Mouse (Mus musculus): ENCODE results near the gene Actg2. TPM values are rescaled to one million over a fixed set of nuclear protein-coding genes. Genes with fewer than 3 reads are reported as not detected.

The Actg2 gene
- polyA plus RNA-seq, 1 experiment from 2014 or later: 1.1 TPM

GRCm38 (mm10) chr6:83507168-83507546, 28.9 kb downstream of the Actg2 start:
- ATAC-seq (replicated peaks): no peak; the same call in 1 of the 2 replicates
- Histone ChIP-seq H3K4me3 (peak overlapping the region; percentile 92), H3K4me2 (replicated peaks) (peak overlapping the region; percentile 74), H3K4me1 (peaks cover 17% of the 10 kb centered on the region), H3K36me3 (no peaks in the 10 kb centered on the region), H3K9ac (replicated peaks) (peak overlapping the region; percentile 44), H3K27ac (replicated peaks) (peak overlapping the region; percentile 97), H3K9me3 (no peaks in the 10 kb centered on the region), H3K27me3 (no peaks in the 10 kb centered on the region)
- WGBS: 27% methylated on average over 6 of the region's 6 CpGs

DNA sequence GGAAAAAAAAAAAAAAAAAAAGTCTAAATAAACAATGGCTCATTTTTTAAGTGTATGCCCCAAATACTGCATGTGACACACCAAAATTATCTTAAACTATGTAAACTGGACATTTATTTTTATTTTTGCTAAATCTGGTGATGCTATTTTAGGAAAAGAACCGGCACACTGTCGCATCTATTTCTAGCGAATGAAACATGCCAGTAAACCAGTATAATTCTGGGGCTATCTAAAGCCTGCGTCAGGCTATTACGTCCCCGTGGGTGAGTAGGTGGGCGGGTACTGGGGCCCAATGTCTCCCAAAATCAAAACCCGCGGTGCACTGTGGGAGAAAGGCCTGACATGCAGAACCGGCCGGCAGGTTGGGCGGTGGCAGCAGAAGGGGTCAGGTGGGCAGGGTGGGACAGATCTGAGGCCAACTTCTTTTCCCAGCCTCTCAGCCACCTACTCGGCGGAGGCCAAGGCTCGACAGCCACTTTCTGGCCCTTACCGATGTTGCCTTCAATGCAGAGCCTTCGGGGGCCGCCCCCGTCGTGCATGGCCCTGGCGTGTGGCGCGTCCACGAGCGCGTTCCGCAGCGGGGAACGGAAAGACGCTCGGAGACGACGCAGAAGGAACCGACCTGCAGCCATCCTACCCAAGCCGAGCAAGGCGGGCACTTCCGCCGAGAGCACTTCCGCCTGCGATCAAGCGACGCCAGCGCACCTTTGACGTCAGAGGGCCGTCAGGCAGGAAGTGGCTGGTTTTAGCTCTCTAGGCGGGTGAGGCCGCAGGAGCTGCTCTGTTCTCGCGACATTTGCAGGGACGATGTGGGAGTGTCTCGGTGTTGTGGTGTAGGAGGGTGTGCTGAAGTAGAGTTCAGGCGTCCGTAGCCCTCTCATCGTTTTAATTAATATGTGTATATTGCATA, 29.6 kb downstream of the Actg2 start, which contains the start of gene Dguok:
Gene Dguok, minus strand, starts transcription at position 712 of the 910 bp plus-strand sequence.
- no peaks in the 10 kb centered on the region for H3K36me3 ChIP-seq
- no peaks in the 10 kb centered on the region for H3K9me3 ChIP-seq
- WGBS: under 1% methylated on average over 54 of the region's 54 CpGs
- ATAC-seq (replicated peaks): peak; percentile 100
- H3K4me1 ChIP-seq: peaks cover 17% of the 10 kb centered on the region
- no peaks in the 10 kb centered on the region for H3K27me3 ChIP-seq
- peak within 1 kb of the TSS; percentile 97 for H3K27ac ChIP-seq (replicated peaks)
- peak within 1 kb of the TSS; percentile 89 for H3K9ac ChIP-seq (replicated peaks)
- peak within 1 kb of the TSS; percentile 74 for H3K4me2 ChIP-seq (replicated peaks)
- H3K4me3 ChIP-seq: peak within 1 kb of the TSS; percentile 92

DNA sequence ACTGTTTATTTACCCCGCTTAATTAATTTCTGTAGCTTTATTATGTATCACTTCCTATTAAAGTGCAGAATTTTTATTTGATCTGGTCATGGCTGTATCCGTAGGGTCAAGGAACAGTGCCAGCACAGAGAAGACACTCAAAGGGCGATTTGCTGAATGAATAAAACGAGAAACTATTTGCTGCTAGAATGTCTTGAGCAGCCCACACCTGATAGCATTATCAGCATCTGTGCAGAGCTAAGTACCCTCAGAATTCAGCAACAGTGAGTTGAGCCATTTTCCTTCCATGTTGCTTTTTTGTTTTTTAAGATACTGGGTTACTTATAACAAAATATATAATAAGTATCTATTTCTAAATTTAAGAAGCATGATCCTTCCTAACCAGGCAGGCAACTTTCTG, 30.5 kb downstream of the Actg2 start:
- Histone ChIP-seq H3K9ac (replicated peaks) (peak overlapping the region; percentile 89), H3K27ac (replicated peaks) (peak overlapping the region; percentile 97; the same call in 1 of the 2 replicates), H3K9me3 (no peaks in the 10 kb centered on the region), H3K4me3 (peak overlapping the region; percentile 92; the same call in 1 of the 2 replicates), H3K4me1 (peaks cover 17% of the 10 kb centered on the region), H3K27me3 (no peaks in the 10 kb centered on the region), H3K4me2 (replicated peaks) (peak overlapping the region; percentile 74; the same call in 1 of the 2 replicates), H3K36me3 (no peaks in the 10 kb centered on the region)
- 92% methylated on average over 4 of the region's 4 CpGs for WGBS
- ATAC-seq (replicated peaks): no peak

GRCm38 (mm10) chr6:83503361-83503760, 32.7 kb downstream of the Actg2 start:
- Histone ChIP-seq H3K27ac (replicated peaks) (no peak overlapping the region), H3K27me3 (no peaks in the 10 kb centered on the region), H3K4me2 (replicated peaks) (no peak overlapping the region), H3K4me1 (peaks cover 17% of the 10 kb centered on the region), H3K9me3 (no peaks in the 10 kb centered on the region), H3K4me3 (no peak overlapping the region), H3K9ac (replicated peaks) (no peak overlapping the region), H3K36me3 (peaks cover 5% of the 10 kb centered on the region; the same call in 1 of the 2 replicates)
- WGBS: 90% methylated on average over 3 of the region's 3 CpGs
- no peak for ATAC-seq (replicated peaks)

DNA sequence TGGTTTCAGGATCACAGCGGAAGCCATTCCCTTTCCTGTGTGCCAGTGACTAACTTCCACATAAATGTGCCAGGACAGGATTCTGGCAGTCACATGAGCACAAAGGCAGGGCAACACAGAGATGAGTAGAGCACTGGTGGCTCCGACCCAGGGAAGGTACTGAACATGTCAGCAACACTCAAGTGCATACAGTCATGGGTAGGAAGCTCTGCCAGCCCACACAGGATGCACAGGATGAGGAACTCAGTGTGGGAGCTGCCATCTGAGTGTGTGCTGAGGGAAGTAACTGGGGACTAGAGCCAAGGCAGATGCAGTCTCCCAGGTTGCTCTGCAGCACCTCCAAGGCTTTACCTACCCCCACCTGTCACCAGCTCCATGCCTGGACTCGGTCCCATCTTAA, 33.4 kb downstream of the Actg2 start:
- no peak overlapping the region for H3K4me3 ChIP-seq
- no peak overlapping the region for H3K27ac ChIP-seq (replicated peaks)
- H3K27me3 ChIP-seq: no peaks in the 10 kb centered on the region
- peaks cover 5% of the 10 kb centered on the region; the same call in 1 of the 2 replicates for H3K36me3 ChIP-seq
- no peaks in the 10 kb centered on the region for H3K9me3 ChIP-seq
- WGBS: 92% methylated on average over 3 of the region's 3 CpGs
- peaks cover 17% of the 10 kb centered on the region for H3K4me1 ChIP-seq
- no peak overlapping the region for H3K4me2 ChIP-seq (replicated peaks)
- H3K9ac ChIP-seq (replicated peaks): no peak overlapping the region
- no peak for ATAC-seq (replicated peaks)

GRCm38 (mm10) chr6:83501524-83502310, 34.3 kb downstream of the Actg2 start:
- no peak overlapping the region for H3K4me2 ChIP-seq (replicated peaks)
- no peak for ATAC-seq (replicated peaks)
- WGBS: 66% methylated on average over 9 of the region's 9 CpGs
- no peak overlapping the region for H3K9ac ChIP-seq (replicated peaks)
- no peak overlapping the region for H3K4me3 ChIP-seq
- H3K9me3 ChIP-seq: no peaks in the 10 kb centered on the region
- H3K4me1 ChIP-seq: peaks cover 14% of the 10 kb centered on the region
- no peaks in the 10 kb centered on the region for H3K27me3 ChIP-seq
- no peak overlapping the region for H3K27ac ChIP-seq (replicated peaks)
- H3K36me3 ChIP-seq: peaks cover 5% of the 10 kb centered on the region; the same call in 1 of the 2 replicates

DNA sequence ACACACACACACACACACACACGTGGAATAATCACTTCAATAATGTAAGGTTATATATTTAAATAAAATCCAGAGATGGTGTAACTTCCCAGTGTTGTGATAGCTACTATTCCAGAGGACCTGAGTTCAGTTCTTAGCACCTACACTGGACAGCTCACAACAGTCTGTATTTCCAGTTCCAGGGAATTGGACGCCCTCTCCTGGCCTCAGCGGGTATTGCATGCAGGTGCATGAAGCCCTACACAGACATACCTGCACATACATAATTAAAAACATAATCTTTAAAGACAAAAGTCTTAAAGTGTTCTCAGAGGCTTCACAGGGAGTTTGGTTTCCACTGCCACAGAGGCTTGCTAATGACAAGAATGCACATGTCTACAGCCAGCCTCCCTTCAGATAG, 35.6 kb downstream of the Actg2 start:
- ATAC-seq (replicated peaks): no peak
- H3K4me3 ChIP-seq: no peak overlapping the region
- no peak overlapping the region for H3K27ac ChIP-seq (replicated peaks)
- WGBS: 69% methylated on average over 3 of the region's 3 CpGs
- H3K4me2 ChIP-seq (replicated peaks): no peak overlapping the region
- H3K27me3 ChIP-seq: no peaks in the 10 kb centered on the region
- H3K9me3 ChIP-seq: no peaks in the 10 kb centered on the region
- peaks cover 9% of the 10 kb centered on the region; the same call in 1 of the 2 replicates for H3K4me1 ChIP-seq
- no peak overlapping the region for H3K9ac ChIP-seq (replicated peaks)
- H3K36me3 ChIP-seq: peaks cover 5% of the 10 kb centered on the region; the same call in 1 of the 2 replicates

DNA sequence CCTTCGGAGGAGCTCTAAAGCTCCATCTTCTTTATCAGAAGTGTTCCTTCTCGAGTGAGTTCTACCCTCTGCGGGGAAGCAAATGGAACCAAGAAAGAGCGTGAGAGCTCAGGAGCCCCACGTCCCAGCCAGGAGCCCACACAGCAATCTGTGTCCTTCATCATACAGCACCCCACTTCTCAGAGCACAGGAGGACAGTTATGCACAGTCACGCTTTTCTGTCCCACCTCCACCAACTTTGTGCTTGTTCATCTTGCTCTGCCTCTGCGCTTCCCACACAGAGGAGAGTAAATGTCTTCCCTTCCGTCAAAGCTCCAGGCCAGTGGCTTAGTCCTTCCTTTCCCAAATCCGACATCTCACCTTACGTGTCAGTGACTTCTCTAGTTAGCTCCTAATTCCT, 37.0 kb downstream of the Actg2 start:
- Histone ChIP-seq H3K27me3 (no peaks in the 10 kb centered on the region), H3K9me3 (no peaks in the 10 kb centered on the region), H3K9ac (replicated peaks) (no peak overlapping the region), H3K27ac (replicated peaks) (no peak overlapping the region), H3K4me3 (no peak overlapping the region), H3K36me3 (peaks cover 5% of the 10 kb centered on the region; the same call in 1 of the 2 replicates), H3K4me2 (replicated peaks) (no peak overlapping the region), H3K4me1 (0 out of 2 replicates have a peak, but pooled peaks cover 3% of the 10 kb centered on the region)
- no peak for ATAC-seq (replicated peaks)
- WGBS: 95% methylated on average over 10 of the region's 10 CpGs

DNA sequence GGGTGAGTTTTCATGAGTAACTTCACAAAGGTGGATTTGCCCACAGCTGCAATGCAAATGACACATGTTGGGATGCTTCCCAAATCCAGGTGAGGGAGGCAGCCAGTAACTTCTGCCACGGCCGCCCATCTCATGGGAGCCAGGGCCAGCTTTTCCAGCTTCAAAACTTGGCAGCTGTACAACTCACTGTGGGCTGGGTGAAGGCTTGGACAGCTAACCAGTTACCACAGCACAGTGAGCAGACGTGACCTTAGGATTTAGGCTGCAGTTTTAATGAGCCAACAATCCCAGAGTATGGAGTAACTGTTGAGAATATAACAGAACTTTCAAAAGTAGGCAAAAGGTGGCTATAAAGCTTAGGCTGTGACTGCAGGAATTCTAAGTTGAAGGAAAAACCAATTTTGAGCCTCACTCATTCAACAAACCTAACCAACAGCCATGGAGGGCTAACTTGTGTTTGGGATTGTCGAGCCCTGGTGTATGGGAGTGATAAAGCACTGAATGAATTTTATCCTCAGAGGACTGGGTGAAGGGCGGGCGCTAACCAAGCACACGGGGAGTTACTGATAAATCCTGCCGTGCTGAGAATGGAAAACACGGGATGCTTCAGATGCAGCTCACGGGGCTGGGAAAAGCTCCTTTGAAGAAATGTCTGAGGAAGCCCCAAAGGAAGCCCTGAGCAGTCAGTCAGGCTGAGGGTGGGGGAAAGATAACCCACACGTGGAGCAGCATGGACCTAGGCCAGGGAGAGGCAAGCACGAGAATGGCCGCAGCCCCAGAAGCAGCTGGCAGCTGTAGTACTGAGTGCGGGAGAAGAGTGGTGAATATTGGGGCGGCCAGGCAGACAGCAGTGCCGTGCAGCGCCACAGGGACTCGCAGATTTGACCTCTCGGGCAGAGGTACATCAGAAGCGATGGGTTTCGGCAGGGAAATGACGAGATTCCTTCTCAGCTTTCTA, 39.0 kb downstream of the Actg2 start:
- peaks cover 11% of the 10 kb centered on the region for H3K36me3 ChIP-seq
- no peaks in the 10 kb centered on the region for H3K9me3 ChIP-seq
- no peak for ATAC-seq (replicated peaks)
- H3K9ac ChIP-seq (replicated peaks): no peak overlapping the region
- H3K4me3 ChIP-seq: no peak overlapping the region
- no peaks in the 10 kb centered on the region for H3K27me3 ChIP-seq
- 0 out of 2 replicates have a peak, but pooled peaks cover 3% of the 10 kb centered on the region for H3K4me1 ChIP-seq
- H3K27ac ChIP-seq (replicated peaks): no peak overlapping the region
- H3K4me2 ChIP-seq (replicated peaks): no peak overlapping the region
- WGBS: 84% methylated on average over 22 of the region's 22 CpGs

DNA sequence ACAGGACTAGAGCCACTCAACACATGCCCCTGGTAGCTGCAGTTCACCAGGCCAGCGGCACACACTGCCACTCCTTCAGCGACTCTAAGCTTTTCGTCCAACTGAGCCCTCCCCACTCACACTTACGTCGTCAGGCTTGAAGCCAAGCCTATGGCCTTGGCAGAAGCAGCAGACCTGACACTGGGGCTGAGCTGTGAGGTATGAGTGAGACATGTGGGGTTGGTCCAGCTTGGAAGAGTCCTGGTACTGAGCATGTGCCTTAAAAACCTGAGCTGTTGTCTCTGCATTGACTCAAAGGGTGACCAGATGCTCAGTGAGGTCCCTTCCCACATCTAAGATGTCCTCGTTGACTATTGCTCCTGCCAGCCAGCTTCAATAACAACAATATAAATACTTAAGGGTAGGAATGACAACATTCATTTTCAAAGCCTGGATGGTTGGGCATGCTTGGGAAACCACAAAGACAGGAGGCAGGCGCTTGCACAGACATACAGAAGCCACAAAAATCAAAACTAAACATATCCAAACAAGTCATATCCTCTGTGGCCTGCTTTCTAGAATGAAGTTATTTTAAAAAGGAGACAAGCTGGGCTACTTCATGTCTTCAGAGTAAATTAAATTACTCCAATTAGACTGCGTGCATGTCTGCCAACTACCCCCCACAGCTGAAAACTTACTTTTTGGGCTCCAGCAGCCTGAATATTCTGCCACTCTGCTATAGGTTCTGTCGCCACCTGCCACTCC, 39.9 kb downstream of the Actg2 start:
- 84% methylated on average over 9 of the region's 9 CpGs for WGBS
- 0 out of 2 replicates have a peak, but pooled peaks cover 3% of the 10 kb centered on the region for H3K4me1 ChIP-seq
- H3K4me2 ChIP-seq (replicated peaks): no peak overlapping the region
- no peak overlapping the region for H3K4me3 ChIP-seq
- no peak overlapping the region for H3K27ac ChIP-seq (replicated peaks)
- no peaks in the 10 kb centered on the region for H3K9me3 ChIP-seq
- no peak for ATAC-seq (replicated peaks)
- peaks cover 11% of the 10 kb centered on the region for H3K36me3 ChIP-seq
- H3K27me3 ChIP-seq: no peaks in the 10 kb centered on the region
- no peak overlapping the region for H3K9ac ChIP-seq (replicated peaks)
